In the genomic region with DNA sequence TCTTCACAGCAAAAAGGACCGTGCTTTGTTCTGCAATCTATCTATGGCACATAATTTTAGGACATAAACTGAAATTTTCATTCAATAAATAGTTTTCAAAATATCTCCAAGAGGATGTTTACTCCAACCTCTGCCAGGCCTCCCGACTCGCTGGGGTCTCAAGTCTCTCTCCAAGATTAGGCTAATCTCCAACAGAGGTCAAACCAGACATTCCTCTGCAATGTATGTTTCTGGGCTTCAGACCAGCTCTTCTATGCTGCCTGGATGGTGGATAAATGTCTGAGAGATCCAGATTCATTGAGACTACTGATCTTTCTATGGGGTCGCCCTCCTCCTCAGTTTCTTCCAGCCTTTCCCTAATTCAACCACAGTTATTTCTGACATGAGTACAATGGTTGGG, we compare ENCODE assay signal across 15 mouse cellular contexts.
"Had no signal": no experiment of that assay in that cellular context is flagged by ENCODE, and none has a peak within 500 bp of the region (broad histone marks: within the 10 kb centered on the region; RNA-seq: fewer than 3 reads in every experiment).

No protein-coding gene starts in this region.

- H3K9ac ChIP-seq: neural tube, embryonic 15.5 days; stomach, embryonic 15.5 days had no signal

- H3K27ac ChIP-seq: neural tube, embryonic 15.5 days; stomach, embryonic 15.5 days; stomach, postnatal 0 days had no signal

- H3K4me2 ChIP-seq: neural tube, embryonic 15.5 days; stomach, embryonic 15.5 days had no signal

- DNase-seq: retina, postnatal 1 day; right cerebral cortex, adult 18-20 months; right cerebral cortex, postnatal 14 days; right cerebral cortex, postnatal 25 days; right cerebral cortex, postnatal 4 days; spleen, adult 18-20 months; thymus, adult 18-20 months; thymus, adult 2 months; thymus, postnatal 14 days; thymus, postnatal 25 days; thymus, postnatal 36 days; thymus, postnatal 4 days had no signal

- H3K27me3 ChIP-seq: neural tube, embryonic 15.5 days; stomach, embryonic 15.5 days had no signal

- H3K36me3 ChIP-seq: neural tube, embryonic 15.5 days; stomach, embryonic 15.5 days had no signal

- H3K9me3 ChIP-seq: neural tube, embryonic 15.5 days; stomach, embryonic 15.5 days had no signal

- H3K4me3 ChIP-seq: neural tube, embryonic 15.5 days; stomach, embryonic 15.5 days had no signal

- H3K4me1 ChIP-seq: neural tube, embryonic 15.5 days; stomach, embryonic 15.5 days had no signal
